Mouse (Mus musculus): ENCODE data around the gene Dusp23.

DNA sequence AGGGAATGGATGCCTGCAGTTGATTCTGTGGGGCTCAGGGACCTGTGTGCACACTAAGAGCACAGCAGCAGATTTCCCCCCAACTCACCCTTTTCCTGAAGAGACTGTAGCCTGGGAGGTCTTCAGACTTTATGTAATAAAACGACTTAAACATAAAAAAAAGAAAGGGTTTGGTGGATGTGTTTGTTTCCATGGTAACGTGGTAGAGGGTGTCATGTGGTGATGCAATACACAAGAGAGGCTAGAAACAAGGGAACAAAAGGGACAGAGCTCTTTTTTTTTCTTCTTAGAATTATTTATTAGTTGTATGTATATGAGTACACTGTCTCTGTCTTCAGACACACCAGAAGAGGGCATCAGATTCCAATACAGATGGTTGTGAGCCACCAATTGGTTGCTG is 32.7 kb upstream of the Dusp23 start:
- TF ChIP-seq GATA1 (IDR thresholded peaks at IDR 0.05; ENCODE audit: borderline replicate concordance, low read length) (no peak), TAL1 (conservative IDR thresholded peaks at IDR 0.05; ENCODE audit: low read depth, low read length) (no peak), CTCF (IDR thresholded peaks at IDR 0.05; ENCODE audit: low read depth, low read length) (no peak), POLR2AphosphoS5 (IDR thresholded peaks at IDR 0.05; ENCODE audit: insufficient replicate concordance, low read depth, low read length) (no peak), GATA2 (IDR thresholded peaks at IDR 0.05; ENCODE audit: borderline replicate concordance, low read depth, low read length) (no peak)
